Mouse (Mus musculus) CH12.LX (cell line): Measurements from ENCODE around the gene Tmem74b. TPM values are rescaled to one million over a fixed set of nuclear protein-coding genes. Genes with fewer than 3 reads are reported as not detected.
A peak's percentile ranks its signal among the peaks of the same experiment; 100 is the strongest.

Source experiments
- DNase-seq: peaks from one replicate; pipeline ENCODE4 v3.0.0-alpha.2; 2013; ENCODE audit errors: extremely low read depth
- H3K27ac ChIP-seq: 2 replicates; pipeline ENCODE4 v1.5.1; 2012; ENCODE audit warnings: low read depth, mild to moderate bottlenecking, control low read depth, moderate library complexity; ENCODE audit not compliant: insufficient read depth
- H3K27me3 ChIP-seq: replicated peaks from 2 replicates; pipeline ENCODE3; 2012; ENCODE audit warnings: inconsistent platforms
- H3K36me3 ChIP-seq, 2 experiments: replicated peaks in 1 of 2; 2 replicates each; pipeline versions ENCODE3 to v1.6.1; 2012; ENCODE audit warnings: inconsistent platforms in 1 of 2, low read length in 1 of 2, mild to moderate bottlenecking in 1 of 2, mixed read lengths in 1 of 2, moderate library complexity in 1 of 2; ENCODE audit not compliant: control insufficient read depth in 1 of 2, insufficient read depth in 1 of 2
- H3K4me1 ChIP-seq, 2 experiments: 2 replicates each; pipeline ENCODE4 v1.6.1; 2012; ENCODE audit warnings: inconsistent platforms in 1 of 2, moderate library complexity in 1 of 2; ENCODE audit not compliant: insufficient read depth in 2 of 2, control insufficient read depth in 1 of 2
- H3K4me2 ChIP-seq: 2 replicates; pipeline ENCODE4 v1.6.1; 2012; ENCODE audit warnings: low read depth, mild to moderate bottlenecking, control low read depth; ENCODE audit not compliant: poor library complexity, insufficient read depth, severe bottlenecking
- H3K4me3 ChIP-seq, 3 experiments: fragments of 150-350 bp in 1 of 3; sonication (generic) in 1 of 3; replicated peaks in 1 of 3; 2 replicates each; pipeline versions ENCODE3 to v1.5.1; 2011 to 2012; ENCODE audit warnings: low read depth in 2 of 3, low read length in 2 of 3, mild to moderate bottlenecking in 2 of 3, moderate library complexity in 2 of 3, control low read depth in 1 of 3, improper control_type of control experiment in 1 of 3, inconsistent platforms in 1 of 3, mixed read lengths in 1 of 3; ENCODE audit not compliant: poor library complexity in 1 of 3
- H3K79me2 ChIP-seq: replicated peaks from 2 replicates; pipeline ENCODE4 v1.6.1; 2012; ENCODE audit warnings: mild to moderate bottlenecking, moderate library complexity; ENCODE audit not compliant: control insufficient read depth, poor library complexity, insufficient read depth, severe bottlenecking; ENCODE audit errors: extremely low read depth
- H3K9ac ChIP-seq: 2 replicates; pipeline ENCODE4 v1.6.1; 2012; ENCODE audit warnings: low read depth, mild to moderate bottlenecking, control low read depth, moderate library complexity; ENCODE audit not compliant: insufficient read depth
- H3K9me3 ChIP-seq: replicated peaks from 2 replicates; pipeline ENCODE3; 2012; ENCODE audit warnings: low read length, inconsistent platforms, mixed read lengths
- BHLHE40 ChIP-seq: IDR thresholded peaks from 2 replicates; pipeline ENCODE4 v1.6.1; 2011; ENCODE audit warnings: mild to moderate bottlenecking, low read depth, low read length, improper control_type of control experiment
- CHD1 ChIP-seq: IDR thresholded peaks from 2 replicates; pipeline ENCODE4 v1.6.1; 2012; ENCODE audit warnings: low read depth, low read length, improper control_type of control experiment, inconsistent platforms
- GABPA ChIP-seq: IDR thresholded peaks from 2 replicates; pipeline ENCODE4 v1.6.1; 2012; ENCODE audit warnings: low read depth, low read length, improper control_type of control experiment, inconsistent platforms; ENCODE audit not compliant: insufficient replicate concordance
- HCFC1 ChIP-seq: IDR thresholded peaks from 2 replicates; pipeline ENCODE4 v1.6.1; 2012; ENCODE audit warnings: low read depth, mild to moderate bottlenecking, inconsistent platforms, low read length, improper control_type of control experiment
- IRF4 ChIP-seq: IDR thresholded peaks from 2 replicates; pipeline ENCODE4 v1.6.1; 2014; ENCODE audit warnings: low read depth, mild to moderate bottlenecking, inconsistent platforms, low read length, improper control_type of control experiment
- JUND ChIP-seq: conservative IDR thresholded peaks from 2 replicates; pipeline ENCODE4 v1.6.1; 2011; ENCODE audit warnings: low read depth, low read length, improper control_type of control experiment
- MAFK ChIP-seq: IDR thresholded peaks from 2 replicates; pipeline ENCODE4 v1.6.1; 2011; ENCODE audit warnings: low read length, improper control_type of control experiment; ENCODE audit not compliant: insufficient replicate concordance
- MAX ChIP-seq: IDR thresholded peaks from 2 replicates; pipeline ENCODE4 v1.6.1; 2011; ENCODE audit warnings: low read length, improper control_type of control experiment
- MAZ ChIP-seq: IDR thresholded peaks from 2 replicates; pipeline ENCODE4 v1.6.1; 2012; ENCODE audit warnings: low read depth, mild to moderate bottlenecking, inconsistent platforms, low read length, improper control_type of control experiment, moderate library complexity
- MXI1 ChIP-seq: IDR thresholded peaks from 2 replicates; pipeline ENCODE4 v1.6.1; 2011; ENCODE audit warnings: mild to moderate bottlenecking, low read depth, low read length, improper control_type of control experiment
- NELFE ChIP-seq: IDR thresholded peaks from 2 replicates; pipeline ENCODE4 v1.6.1; 2011; ENCODE audit warnings: low read depth, low read length, improper control_type of control experiment
- RCOR1 ChIP-seq: conservative IDR thresholded peaks from 2 replicates; pipeline ENCODE4 v1.6.1; 2012; ENCODE audit warnings: low read depth, mild to moderate bottlenecking, inconsistent platforms, low read length, improper control_type of control experiment
- SMC3 ChIP-seq: IDR thresholded peaks from 2 replicates; pipeline ENCODE4 v1.6.1; 2011; ENCODE audit warnings: low read depth, low read length, improper control_type of control experiment
- TBP ChIP-seq: conservative IDR thresholded peaks from 2 replicates; pipeline ENCODE4 v1.6.1; 2011; ENCODE audit warnings: low read depth, low read length, improper control_type of control experiment
- TCF12 ChIP-seq: IDR thresholded peaks from 2 replicates; pipeline ENCODE4 v1.6.1; 2014; ENCODE audit warnings: low read depth, mild to moderate bottlenecking, inconsistent platforms, low read length, improper control_type of control experiment
- ZC3H11A ChIP-seq: IDR thresholded peaks from 2 replicates; pipeline ENCODE4 v1.6.1; 2012; ENCODE audit warnings: low read depth, mild to moderate bottlenecking, inconsistent platforms, low read length, improper control_type of control experiment
- ZMIZ1 ChIP-seq: IDR thresholded peaks from 2 replicates; pipeline ENCODE4 v1.6.1; 2012; ENCODE audit warnings: low read depth, mild to moderate bottlenecking, inconsistent platforms, low read length, improper control_type of control experiment
- dilution Hi-C: fragments of 300-500 bp; cut with MboI; formaldehyde crosslinking; loops from 2 replicates; pipeline ENCODE4 v1.14.3; 2020; ENCODE audit warnings: low sequenced_read_pairs; ENCODE audit not compliant: extremely low pct_unique_long_range_greater_than_20kb, extremely low pct_ligation_motif_present
- in situ Hi-C: fragments of 300-500 bp; cut with MboI; formaldehyde crosslinking; loops from 3 replicates; pipeline ENCODE4 v1.14.3; 2019; ENCODE audit warnings: low sequenced_read_pairs, low pct_ligation_motif_present, low pct_unique_long_range_greater_than_20kb, mixed read lengths
- polyA plus RNA-seq: library from polyadenylated mRNA; unstranded; fragments of >175 nt; gene quantifications from 2 replicates; pipeline ENCODE4 v1.2.1, GENCODE M21; 2012; ENCODE audit warnings: low read depth; ENCODE audit not compliant: insufficient read length
- total RNA-seq, 2 experiments: library from RNA; depleted of rRNA; stranded (reverse); fragments of 300-350 nt in 1 of 2; fragments of >200 nt in 1 of 2; gene quantifications; 2 replicates each; pipeline ENCODE4 v1.2.3; 2012 to 2014

Gene Tmem74b
- total and polyA plus RNA-seq, 3 experiments, result 0.21 TPM; not detected in 2

- peak; percentile 16 for DNase-seq
- Histone ChIP-seq H3K9ac (no peak overlapping the region), H3K4me1 (no peaks in the 10 kb centered on the region), H3K36me3 (peaks cover 13 to 31% of the 10 kb centered on the region in 2 experiments), H3K27ac (no peak overlapping the region), H3K4me2 (no peak overlapping the region), H3K4me3 (no peak overlapping the region), H3K9me3 (no peaks in the 10 kb centered on the region), H3K79me2 (no peaks in the 10 kb centered on the region), H3K27me3 (no peaks in the 10 kb centered on the region)
- no peak for TF ChIP-seq SMC3
- TF ChIP-seq CHD1, result no peak
- no peak for TF ChIP-seq NELFE
- no peak for TF ChIP-seq MAZ
- TF ChIP-seq MAX, result no peak
- no peak for TF ChIP-seq GABPA
- no peak for TF ChIP-seq JUND
- in situ Hi-C loops, result no loop called here
- dilution Hi-C loops, result no loop called here
Observed at GRCm38 (mm10) chr2:151712647-151713046, 10.8 kb downstream of the Tmem74b start.

DNA sequence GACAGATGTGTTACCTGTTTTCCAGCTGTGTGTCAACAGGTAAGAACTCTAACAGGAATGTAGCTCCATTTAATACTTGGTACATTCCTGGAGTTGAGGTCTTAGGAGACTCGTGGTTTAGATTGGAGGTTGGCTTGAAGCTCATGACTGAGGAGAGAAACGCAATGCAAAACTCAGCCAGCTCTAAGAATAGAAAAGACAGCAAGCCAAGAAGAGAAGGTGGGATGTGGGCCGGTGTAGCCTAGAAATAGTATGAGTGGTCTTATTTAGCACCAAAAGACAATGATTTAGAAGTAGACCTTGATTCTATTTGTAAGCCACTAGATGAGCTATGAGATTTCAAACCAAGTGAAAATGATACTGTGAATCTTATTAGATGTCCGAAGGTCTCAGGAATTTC lies 13.7 kb downstream of the Tmem74b start:
- DNase-seq, result no peak
- Histone ChIP-seq H3K79me2 (no peaks in the 10 kb centered on the region), H3K4me2 (no peak overlapping the region), H3K9me3 (no peaks in the 10 kb centered on the region), H3K27me3 (no peaks in the 10 kb centered on the region), H3K4me1 (no peaks in the 10 kb centered on the region), H3K27ac (no peak overlapping the region), H3K9ac (no peak overlapping the region), H3K4me3 (no peak overlapping the region), H3K36me3 (peaks cover 41 to 59% of the 10 kb centered on the region in 2 experiments)
- in situ Hi-C loops (no loop called here), dilution Hi-C loops (no loop called here)
- no peak for TF ChIP-seq IRF4
- TF ChIP-seq TCF12, result no peak
- no peak for TF ChIP-seq NELFE
- TF ChIP-seq ZMIZ1, result no peak
- no peak for TF ChIP-seq MAZ
- TF ChIP-seq RCOR1, result no peak

DNA sequence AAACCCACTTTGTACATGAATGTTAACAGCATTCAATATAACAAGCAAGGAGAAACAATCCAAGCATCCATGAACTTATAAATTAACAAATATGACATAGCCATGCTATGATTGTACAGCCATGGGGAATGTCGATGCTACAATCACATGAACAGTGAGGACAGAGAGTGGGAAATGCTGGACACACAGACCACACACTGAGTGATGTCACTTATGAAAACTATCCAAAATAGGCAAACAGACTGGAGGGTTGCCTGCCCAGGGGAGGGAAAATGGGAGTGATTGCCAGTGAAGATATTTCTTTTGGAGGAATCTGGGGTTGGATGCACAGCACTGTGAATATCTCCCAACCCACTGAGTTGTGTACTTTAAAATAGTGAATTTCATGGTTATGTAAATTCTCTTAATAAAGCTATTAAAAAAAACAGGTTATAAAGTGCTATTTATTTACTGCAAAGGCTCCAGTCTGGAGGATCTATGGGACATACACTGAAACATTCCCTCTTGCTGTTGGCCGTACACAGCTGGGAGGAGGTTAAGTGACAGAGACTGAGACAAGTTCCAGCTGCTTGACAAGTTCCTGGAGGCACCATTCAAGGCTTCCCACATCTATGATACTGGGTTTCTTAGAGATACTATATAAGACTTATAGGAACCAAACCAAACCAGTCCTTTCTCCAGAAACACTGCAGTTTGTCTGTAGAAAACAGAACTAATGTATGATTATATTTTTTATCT lies 14.7 kb downstream of the Tmem74b start:
- DNase-seq, result no peak
- H3K79me2 ChIP-seq, result no peaks in the 10 kb centered on the region
- H3K36me3 ChIP-seq, result peaks cover 44 to 67% of the 10 kb centered on the region in 2 experiments
- H3K9me3 ChIP-seq, result no peaks in the 10 kb centered on the region
- no peaks in the 10 kb centered on the region for H3K4me1 ChIP-seq
- dilution Hi-C loops, result no loop called here
- H3K9ac ChIP-seq, result no peak overlapping the region
- TF ChIP-seq TBP (no peak), JUND (no peak), MAFK (no peak), ZC3H11A (no peak), BHLHE40 (no peak), MXI1 (no peak), HCFC1 (no peak)
- no peak overlapping the region for H3K4me2 ChIP-seq
- H3K4me3 ChIP-seq, result no peak overlapping the region
- in situ Hi-C loops, result no loop called here
- no peak overlapping the region for H3K27ac ChIP-seq
- H3K27me3 ChIP-seq, result no peaks in the 10 kb centered on the region
